Mouse (Mus musculus): Measurements from ENCODE around the gene Anxa6. TPM values are rescaled to one million over a fixed set of nuclear protein-coding genes. Genes with fewer than 3 reads are reported as not detected.
A peak's percentile ranks its signal among the peaks of the same experiment; 100 is the strongest.

Anxa6 gene
- polyA plus RNA-seq, 1 experiment = 130 TPM

DNA sequence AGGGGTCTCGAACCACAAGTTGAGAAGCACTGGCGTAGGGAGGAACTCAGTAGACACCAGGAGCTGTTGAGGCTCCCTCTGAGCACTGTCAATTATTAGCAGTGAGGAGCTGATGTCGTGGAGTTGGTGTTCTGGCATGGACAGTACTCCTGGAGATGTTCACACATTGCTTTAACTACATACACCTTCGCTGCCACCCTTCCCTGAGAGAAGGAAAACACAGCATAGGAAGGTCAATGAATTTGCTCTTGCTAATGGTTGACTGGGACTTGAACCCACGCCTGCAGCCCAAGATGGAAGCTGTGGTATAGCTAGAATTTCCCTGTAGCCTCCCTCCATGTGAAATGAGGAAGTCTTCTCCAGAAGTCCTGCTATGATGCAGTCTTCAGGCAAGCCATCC lies 57.9 kb downstream of the Anxa6 start:
- TF ChIP-seq POLR2A (IDR thresholded peaks at IDR 0.05; ENCODE audit: control insufficient read depth, extremely low read depth, insufficient read depth, low read length, poor library complexity) (no peak), CTCF (IDR thresholded peaks at IDR 0.05; ENCODE audit: borderline replicate concordance, control insufficient read depth, extremely low read depth, insufficient read depth, low read length, poor library complexity) (no peak)
- Histone ChIP-seq H3K27me3 (ENCODE audit: control insufficient read depth, insufficient read depth, low read length) (no peaks in the 10 kb centered on the region), H3K27ac (ENCODE audit: control insufficient read depth, insufficient read depth, low read length) (no peak overlapping the region), H3K4me3 (ENCODE audit: control insufficient read depth, insufficient read depth, low read length) (no peak overlapping the region), H3K36me3 (ENCODE audit: control insufficient read depth, insufficient read depth, low read length) (no peaks in the 10 kb centered on the region), H3K4me1 (replicated peaks; ENCODE audit: control insufficient read depth, insufficient read depth, low read length) (peaks cover 33% of the 10 kb centered on the region)
- WGBS = 84% methylated on average over 5 of the region's 5 CpGs
- no peak for DNase-seq

DNA sequence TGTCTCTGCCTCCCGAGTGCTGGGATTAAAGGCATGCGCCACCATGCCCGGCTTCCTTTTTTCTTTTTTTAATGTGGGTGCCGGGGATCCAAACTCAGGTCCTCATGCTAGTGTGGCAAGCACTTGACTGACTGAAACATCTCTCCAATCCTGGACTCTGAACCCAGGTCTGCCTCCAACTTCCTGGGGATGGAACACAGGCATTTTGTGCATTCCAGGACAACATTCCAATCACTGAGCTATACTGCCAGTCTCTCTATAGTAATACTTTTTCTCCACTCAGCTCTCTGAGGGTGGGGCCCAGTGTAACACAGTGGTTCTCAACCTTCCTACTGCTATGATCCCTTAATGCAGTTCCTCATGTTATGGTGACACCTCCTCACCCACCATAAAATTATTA lies 58.6 kb downstream of the Anxa6 start:
- DNase-seq = no peak
- H3K4me1 ChIP-seq (replicated peaks; ENCODE audit: control insufficient read depth, insufficient read depth, low read length) = peaks cover 33% of the 10 kb centered on the region
- 84% methylated on average over 4 of the region's 4 CpGs for WGBS

DNA sequence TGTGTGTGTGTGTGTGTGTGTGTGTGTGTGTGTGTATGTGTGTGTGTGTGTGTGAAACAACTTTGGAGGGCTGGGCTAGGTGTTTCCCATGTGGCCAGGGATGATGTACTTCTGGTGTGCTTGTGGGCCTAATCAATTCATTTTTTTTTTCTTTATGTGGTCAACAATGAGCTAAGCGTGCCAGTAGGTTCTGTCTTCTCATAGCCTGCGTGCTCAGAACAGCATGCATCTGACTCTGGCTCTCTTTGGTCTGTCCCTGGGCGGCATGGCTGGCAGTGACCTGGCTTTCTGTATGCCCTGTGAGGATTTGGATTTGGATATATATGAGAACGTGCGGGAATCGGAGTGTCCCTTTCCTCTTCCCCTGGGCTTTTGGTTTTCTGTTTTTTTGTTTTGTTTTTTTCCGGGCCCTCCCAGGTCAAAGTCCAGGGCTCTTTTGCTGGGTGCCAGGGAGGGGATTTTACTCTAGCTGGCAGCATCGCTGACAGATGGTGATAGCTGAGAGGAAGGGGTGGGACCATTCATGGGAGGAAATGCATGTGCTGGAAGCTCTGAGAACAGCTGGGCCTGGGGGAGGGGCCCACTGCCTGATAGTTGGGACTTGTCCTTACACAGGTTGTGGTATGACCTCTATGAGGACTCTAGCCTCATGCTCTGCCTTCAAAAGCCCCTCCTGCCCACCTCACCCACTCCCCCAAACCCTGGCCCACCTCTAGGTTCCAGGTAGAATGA lies 59.6 kb downstream of the Anxa6 start:
- 18% methylated on average over 8 of the region's 8 CpGs for WGBS
- Histone ChIP-seq H3K36me3 (ENCODE audit: control insufficient read depth, insufficient read depth, low read length) (no peaks in the 10 kb centered on the region), H3K4me1 (replicated peaks; ENCODE audit: control insufficient read depth, insufficient read depth, low read length) (peaks cover 33% of the 10 kb centered on the region), H3K27me3 (ENCODE audit: control insufficient read depth, insufficient read depth, low read length) (no peaks in the 10 kb centered on the region), H3K4me3 (ENCODE audit: control insufficient read depth, insufficient read depth, low read length) (no peak overlapping the region), H3K27ac (ENCODE audit: control insufficient read depth, insufficient read depth, low read length) (peak overlapping the region; percentile 77)
- TF ChIP-seq POLR2A (IDR thresholded peaks at IDR 0.05; ENCODE audit: control insufficient read depth, extremely low read depth, insufficient read depth, low read length, poor library complexity) (0 out of 2 replicates have a peak, but pooled peaks have one; percentile 41), CTCF (IDR thresholded peaks at IDR 0.05; ENCODE audit: borderline replicate concordance, control insufficient read depth, extremely low read depth, insufficient read depth, low read length, poor library complexity) (no peak)
- peak; percentile 87 for DNase-seq

More for the DNA sequence above, 58.6 kb downstream of the Anxa6 start:
- Histone ChIP-seq H3K27ac (ENCODE audit: control insufficient read depth, insufficient read depth, low read length) (peak overlapping the region; percentile 68; the same call in 1 of the 2 replicates), H3K27me3 (ENCODE audit: control insufficient read depth, insufficient read depth, low read length) (no peaks in the 10 kb centered on the region), H3K36me3 (ENCODE audit: control insufficient read depth, insufficient read depth, low read length) (no peaks in the 10 kb centered on the region), H3K4me3 (ENCODE audit: control insufficient read depth, insufficient read depth, low read length) (no peak overlapping the region)
- TF ChIP-seq CTCF (IDR thresholded peaks at IDR 0.05; ENCODE audit: borderline replicate concordance, control insufficient read depth, extremely low read depth, insufficient read depth, low read length, poor library complexity) (no peak), POLR2A (IDR thresholded peaks at IDR 0.05; ENCODE audit: control insufficient read depth, extremely low read depth, insufficient read depth, low read length, poor library complexity) (no peak)

DNA sequence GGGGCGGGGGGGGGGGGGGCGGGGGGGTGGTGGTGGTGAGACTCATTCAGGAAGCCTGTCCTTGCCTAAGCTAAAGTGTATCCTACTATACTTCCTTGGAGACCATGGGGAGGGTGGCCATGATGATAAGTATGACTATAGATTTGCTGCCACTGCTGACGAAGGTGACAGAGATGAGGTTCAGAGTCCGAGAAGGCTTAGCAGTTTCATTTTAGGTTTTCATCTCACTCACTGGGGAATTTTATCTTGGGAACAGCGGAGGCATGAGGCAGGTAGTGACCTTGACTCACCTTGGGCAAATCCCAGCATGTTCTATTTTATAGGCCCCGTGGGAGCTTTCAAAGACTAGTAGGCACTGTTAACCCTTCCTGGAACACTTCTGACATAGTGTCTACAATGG lies 60.5 kb downstream of the Anxa6 start:
- H3K27ac ChIP-seq (ENCODE audit: control insufficient read depth, insufficient read depth, low read length) = peak overlapping the region; percentile 77
- no peak for TF ChIP-seq POLR2A (IDR thresholded peaks at IDR 0.05; ENCODE audit: control insufficient read depth, extremely low read depth, insufficient read depth, low read length, poor library complexity)
- TF ChIP-seq CTCF (IDR thresholded peaks at IDR 0.05; ENCODE audit: borderline replicate concordance, control insufficient read depth, extremely low read depth, insufficient read depth, low read length, poor library complexity) = no peak
- H3K27me3 ChIP-seq (ENCODE audit: control insufficient read depth, insufficient read depth, low read length) = no peaks in the 10 kb centered on the region
- no peaks in the 10 kb centered on the region for H3K36me3 ChIP-seq (ENCODE audit: control insufficient read depth, insufficient read depth, low read length)
- DNase-seq = no peak
- H3K4me1 ChIP-seq (replicated peaks; ENCODE audit: control insufficient read depth, insufficient read depth, low read length) = peaks cover 33% of the 10 kb centered on the region
- H3K4me3 ChIP-seq (ENCODE audit: control insufficient read depth, insufficient read depth, low read length) = no peak overlapping the region
- 47% methylated on average over 6 of the region's 6 CpGs for WGBS

DNA sequence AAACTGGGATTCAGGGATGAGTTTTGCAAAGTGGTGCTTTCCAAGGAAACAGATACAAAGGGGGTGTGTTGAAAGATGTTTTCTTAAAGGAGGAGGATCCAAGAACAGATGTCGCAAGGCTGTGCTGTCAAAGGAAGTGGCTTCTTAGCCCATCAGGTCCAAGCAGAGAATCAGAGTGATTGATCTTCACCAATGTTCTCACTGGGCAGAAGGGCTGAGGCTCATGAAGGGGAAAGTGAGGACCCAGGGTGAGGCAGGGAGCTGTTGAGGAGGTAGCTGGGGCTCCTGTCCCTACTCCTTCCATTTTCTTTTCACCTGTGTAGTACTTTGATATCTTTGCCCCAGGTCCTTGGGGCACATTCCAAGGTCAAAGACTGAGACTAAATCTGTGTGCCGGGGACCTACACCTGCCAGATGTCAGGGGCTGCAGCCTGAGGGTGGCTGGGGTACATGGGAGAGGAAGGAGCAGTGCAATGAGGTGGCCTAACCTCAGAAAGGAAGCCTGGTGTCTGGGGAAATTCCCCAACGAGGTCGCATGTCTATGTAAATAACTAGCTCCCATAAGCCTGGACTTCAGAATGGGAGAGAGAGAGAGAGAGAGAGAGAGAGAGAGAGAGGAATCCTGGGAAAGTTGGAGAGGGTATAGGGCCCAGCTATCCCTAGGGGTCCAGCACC lies 61.1 kb downstream of the Anxa6 start:
- 3% methylated on average over 4 of the region's 4 CpGs for WGBS
- peaks cover 33% of the 10 kb centered on the region for H3K4me1 ChIP-seq (replicated peaks; ENCODE audit: control insufficient read depth, insufficient read depth, low read length)
- H3K36me3 ChIP-seq (ENCODE audit: control insufficient read depth, insufficient read depth, low read length) = no peaks in the 10 kb centered on the region
- no peaks in the 10 kb centered on the region for H3K27me3 ChIP-seq (ENCODE audit: control insufficient read depth, insufficient read depth, low read length)
- no peak overlapping the region for H3K4me3 ChIP-seq (ENCODE audit: control insufficient read depth, insufficient read depth, low read length)
- DNase-seq = peak; percentile 45
- H3K27ac ChIP-seq (ENCODE audit: control insufficient read depth, insufficient read depth, low read length) = peak overlapping the region; percentile 30
- no peak for TF ChIP-seq POLR2A (IDR thresholded peaks at IDR 0.05; ENCODE audit: control insufficient read depth, extremely low read depth, insufficient read depth, low read length, poor library complexity)
- TF ChIP-seq CTCF (IDR thresholded peaks at IDR 0.05; ENCODE audit: borderline replicate concordance, control insufficient read depth, extremely low read depth, insufficient read depth, low read length, poor library complexity) = no peak

DNA sequence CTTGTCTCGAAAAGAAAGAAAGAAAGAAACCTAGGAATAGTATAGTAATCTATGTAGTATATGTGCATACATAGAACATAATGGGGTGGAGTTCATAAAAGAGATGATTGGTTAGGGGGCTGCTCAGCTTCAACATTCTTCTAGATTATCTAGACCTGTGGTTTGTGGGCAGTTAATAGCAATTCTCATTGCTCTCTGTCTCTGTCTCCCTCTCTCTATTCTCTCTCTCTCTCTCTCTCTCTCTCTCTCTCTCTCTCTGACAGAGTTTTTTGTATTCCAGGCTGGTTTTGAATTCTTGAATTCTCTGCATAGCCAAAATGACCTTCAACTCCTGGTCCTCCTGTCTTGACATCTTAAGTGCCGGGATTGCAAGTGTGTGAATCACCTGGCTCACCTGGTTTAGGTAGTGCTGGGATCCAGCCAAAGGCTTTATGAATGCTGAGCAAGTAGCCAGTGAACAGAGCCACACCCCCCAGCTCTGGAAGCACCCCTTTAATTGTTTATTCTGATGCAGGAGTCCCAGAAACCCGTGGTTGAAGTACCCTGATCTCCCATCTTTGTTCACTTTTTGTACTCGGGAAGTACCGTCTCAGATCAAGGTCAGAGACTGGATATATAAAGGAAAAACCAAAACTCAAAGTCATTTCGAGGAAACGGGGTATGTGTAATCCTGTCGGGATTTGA lies 61.7 kb downstream of the Anxa6 start:
- Histone ChIP-seq H3K4me3 (ENCODE audit: control insufficient read depth, insufficient read depth, low read length) (no peak overlapping the region), H3K36me3 (ENCODE audit: control insufficient read depth, insufficient read depth, low read length) (no peaks in the 10 kb centered on the region), H3K4me1 (replicated peaks; ENCODE audit: control insufficient read depth, insufficient read depth, low read length) (peaks cover 33% of the 10 kb centered on the region), H3K27ac (ENCODE audit: control insufficient read depth, insufficient read depth, low read length) (no peak overlapping the region), H3K27me3 (ENCODE audit: control insufficient read depth, insufficient read depth, low read length) (no peaks in the 10 kb centered on the region)
- no peak for DNase-seq
- TF ChIP-seq POLR2A (IDR thresholded peaks at IDR 0.05; ENCODE audit: control insufficient read depth, extremely low read depth, insufficient read depth, low read length, poor library complexity) = no peak
- TF ChIP-seq CTCF (IDR thresholded peaks at IDR 0.05; ENCODE audit: borderline replicate concordance, control insufficient read depth, extremely low read depth, insufficient read depth, low read length, poor library complexity) = no peak
- 71% methylated on average over 8 of the region's 8 CpGs for WGBS
